Mouse (Mus musculus): Measurements from ENCODE around the gene Marcks.

Marcks gene

DNA sequence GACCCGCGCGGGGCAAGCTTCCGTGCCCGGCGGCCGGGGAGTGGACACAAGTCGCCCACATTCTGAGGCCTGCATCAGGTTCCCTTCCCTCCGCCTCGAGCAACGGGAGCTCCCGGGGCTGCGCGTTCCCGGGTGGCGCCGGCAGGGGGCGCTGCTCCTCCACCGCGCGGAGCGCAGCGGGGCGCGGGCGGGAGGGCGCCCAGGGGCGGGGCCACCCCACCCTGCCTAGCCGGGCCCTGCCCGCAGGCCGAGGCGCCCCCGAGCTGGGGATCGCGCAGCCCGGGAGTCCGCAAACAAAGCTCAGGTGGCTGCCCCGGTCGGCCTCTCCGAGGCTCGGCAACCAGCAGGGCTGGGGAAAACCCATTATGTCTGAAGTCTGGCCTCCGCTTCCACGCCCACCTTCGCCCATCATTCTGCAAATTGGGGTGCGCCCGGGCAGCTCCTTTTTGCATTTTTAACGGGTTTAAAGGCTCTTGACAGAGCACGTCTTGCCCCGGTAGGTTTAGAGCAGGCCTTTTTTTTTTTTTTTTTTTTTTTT, 1.7 kb downstream of the Marcks start:
- in situ Hi-C loops (cut with MboI, MseI), result no loop called here

DNA sequence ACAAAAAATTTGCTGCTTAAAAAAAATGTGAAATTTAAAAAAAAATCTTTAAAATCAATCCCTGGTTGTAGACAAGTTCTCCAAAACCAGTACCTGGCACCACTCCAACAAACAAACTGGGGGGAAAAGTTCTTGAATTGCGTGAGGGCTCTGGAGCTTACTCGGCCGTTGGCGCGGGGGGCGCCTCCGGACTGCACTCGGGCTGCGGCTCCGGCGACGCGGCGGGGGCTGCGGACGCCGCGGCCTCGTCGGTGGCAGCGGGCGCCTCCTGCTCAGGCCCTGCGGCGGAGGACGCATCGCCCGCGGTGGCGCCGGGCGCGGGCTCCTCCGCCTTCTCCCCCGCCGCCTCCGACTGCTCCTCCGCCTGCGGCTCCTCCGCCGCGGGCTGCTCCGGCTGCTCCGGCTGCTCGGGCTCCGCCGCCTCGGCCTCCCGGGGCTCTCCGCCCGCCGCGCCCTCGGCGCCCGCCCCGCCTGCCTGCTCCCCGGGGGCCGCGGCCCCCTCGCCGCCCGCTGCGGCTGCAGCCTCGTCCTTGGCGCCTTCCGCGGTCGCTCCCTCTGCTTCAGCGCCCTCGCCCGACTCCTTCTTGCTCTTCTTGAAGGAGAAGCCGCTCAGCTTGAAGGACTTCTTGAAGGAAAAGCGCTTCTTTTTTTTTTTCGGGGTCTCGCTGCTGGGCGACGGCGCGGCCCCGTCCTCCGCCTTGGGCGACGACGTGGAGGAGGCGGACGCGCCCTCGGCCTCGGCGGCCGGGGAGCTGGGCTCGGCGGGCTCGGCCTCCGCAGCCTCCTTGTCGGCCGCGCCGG, 2.6 kb downstream of the Marcks start:
- in situ Hi-C loops (cut with MboI, MseI), result no loop called here

DNA sequence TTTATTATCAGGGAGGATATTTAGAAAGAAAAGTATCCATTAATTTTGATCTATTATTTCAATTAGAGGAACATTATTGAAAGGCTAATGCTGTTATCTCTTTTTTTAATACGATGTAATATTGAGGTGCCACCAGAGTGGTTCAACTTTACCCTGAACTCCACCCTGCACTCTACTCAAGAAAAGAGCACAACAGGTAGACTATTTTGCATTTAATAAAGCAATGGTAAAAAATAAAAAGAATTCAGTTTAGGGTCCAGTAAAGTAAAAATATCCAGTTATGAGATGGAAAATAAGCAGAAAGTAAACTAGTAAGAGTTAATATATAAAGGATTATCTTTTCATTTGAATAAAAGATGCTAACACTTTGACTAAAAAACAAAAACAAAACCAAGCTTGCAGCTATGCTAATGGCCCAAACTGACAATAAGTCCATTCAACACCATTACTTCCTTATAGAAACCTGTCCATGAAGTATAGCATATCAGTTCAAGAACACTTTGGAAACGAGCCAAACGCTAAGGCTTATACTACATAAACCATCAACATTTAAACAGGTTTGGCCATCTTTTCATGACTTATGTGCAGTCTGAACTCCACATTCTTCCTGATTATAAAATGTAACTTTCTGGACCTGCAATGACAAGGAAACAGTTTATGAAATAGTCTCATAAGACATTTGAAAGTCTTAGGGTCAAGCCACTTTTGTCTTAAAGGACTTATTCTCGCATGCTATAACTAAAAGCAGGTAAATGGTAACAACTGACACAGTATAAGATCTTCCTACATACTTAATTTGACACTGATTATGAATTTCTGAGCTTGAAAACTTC, 4.6 kb downstream of the Marcks start:
- in situ Hi-C loops (cut with MboI, MseI), result no loop called here

DNA sequence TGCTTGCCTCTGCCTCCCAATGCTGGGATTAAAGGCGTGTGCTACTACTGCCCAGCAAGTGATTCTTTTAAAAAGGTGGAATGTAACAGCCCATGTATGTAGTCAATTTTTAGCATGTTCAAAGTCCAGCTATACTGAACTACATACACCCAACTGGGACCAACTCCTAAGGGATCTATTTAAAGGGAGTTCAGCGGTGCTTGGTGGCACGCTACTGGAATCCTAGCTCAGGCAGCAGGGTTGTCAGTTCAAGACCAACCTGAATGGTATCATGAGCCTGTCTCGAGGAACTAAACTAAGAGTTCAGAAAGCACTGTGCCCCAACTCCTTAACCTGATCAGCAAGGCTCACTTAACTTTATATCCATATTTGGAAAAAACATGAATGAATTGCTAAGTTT, 6.0 kb downstream of the Marcks start:
- in situ Hi-C loops (cut with MboI, MseI), result no loop called here

DNA sequence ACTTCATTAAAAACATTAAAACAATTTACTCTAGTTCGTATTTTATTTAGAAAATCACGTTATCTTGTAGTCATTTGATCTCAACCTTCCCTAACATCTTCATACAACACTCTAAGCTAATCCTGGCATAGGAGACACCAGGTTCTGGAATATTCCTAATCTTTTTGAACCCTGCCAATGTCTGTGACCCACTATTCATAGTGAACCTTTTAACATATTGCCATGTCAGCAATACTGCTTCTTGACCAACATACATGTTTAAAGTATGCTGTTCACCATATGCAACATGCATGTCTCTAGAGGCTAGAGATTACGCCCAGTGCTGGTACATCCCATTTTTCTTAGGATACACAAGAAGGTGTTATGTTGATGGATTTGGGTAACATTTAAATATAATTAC, 9.1 kb downstream of the Marcks start:
- in situ Hi-C loops (cut with MboI, MseI), result loop anchor here (10.0 kb wide), 1 partner anchor 865 kb away; no protein-coding TSS in a partner anchor

DNA sequence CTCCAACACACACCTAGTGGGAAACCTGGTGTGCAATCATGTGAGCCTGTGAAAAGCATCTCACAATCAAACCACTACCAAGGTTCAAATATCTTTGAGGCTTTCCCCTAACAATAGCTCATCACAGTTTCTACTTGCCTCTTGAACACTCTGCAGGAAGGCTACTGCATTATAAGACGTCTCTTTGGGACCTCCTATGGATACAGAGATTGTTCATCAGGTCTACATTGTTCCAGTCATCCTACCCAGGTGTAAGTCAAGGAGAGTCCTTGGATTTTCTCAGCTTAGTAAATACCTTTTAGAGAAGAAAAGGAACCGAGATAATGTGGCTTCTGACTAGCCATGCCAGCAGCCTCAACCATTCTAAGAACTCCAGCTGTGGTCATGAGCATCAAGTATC, 23.4 kb downstream of the Marcks start:
- in situ Hi-C loops (cut with MboI, MseI), result no loop called here

DNA sequence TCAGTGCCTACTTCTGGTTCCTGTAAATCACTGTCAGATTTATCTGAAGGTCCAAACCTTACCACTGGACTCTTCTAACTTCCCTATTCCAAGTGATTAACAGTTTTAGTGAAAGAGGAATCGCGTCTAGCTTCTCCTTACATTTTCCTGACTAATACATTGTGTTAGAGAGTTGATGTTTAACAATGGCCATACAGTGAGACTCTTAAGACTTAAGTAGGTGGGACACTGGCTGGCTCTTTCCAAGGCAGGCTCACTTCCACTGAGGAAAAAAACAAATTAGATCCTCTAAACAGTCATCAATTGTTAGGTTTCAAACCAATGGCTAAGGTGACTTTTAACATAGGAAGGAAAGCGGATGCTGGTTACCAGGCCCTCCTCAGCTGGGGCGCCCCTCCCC, 25.9 kb downstream of the Marcks start:
- in situ Hi-C loops (cut with MboI, MseI), result loop anchor here (5.0 kb wide), 1 partner anchor 689 kb away; no protein-coding TSS in a partner anchor

DNA sequence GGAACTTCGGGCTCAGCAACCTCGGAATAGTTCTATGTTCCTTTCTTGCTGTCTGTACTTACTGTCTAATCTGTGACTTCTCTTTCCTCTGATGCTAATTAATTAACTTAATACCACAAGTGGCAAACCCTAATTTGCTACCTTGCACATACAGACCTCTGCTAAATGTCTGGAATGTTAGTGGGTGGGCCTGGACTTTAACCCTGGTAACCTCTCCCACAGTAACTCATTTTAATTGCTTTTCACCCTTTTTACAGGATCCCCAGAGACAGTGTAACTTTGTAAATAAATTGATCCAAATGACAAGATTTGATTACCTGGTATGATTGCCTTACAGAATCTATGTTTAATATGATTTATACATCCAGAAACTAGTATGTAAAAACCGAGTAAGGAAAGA, 26.4 kb downstream of the Marcks start:
- in situ Hi-C loops (cut with MboI, MseI), result loop anchor here (5.0 kb wide), 1 partner anchor 690 kb away; no protein-coding TSS in a partner anchor

DNA sequence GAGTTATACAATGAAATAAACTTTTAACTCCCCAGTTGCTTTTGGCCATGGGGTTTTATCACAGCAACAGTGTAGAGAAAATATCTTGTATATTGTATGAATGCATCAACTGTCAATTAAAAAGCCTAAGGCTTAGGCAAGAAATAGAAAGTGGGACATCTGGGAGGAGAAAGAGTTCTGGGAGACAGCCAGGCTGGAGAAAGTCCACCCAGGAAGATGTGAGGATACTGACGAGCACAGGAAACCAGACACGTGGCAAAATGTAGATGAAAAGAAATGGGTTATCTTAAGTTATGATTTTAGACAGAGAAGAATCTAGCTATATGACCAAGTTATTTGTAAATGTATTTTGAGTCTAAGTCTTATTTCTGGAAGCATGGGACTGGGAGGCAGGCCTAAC, 27.3 kb downstream of the Marcks start:
- in situ Hi-C loops (cut with MboI, MseI), result loop anchor here (5.0 kb wide), 1 partner anchor 691 kb away; no protein-coding TSS in a partner anchor

DNA sequence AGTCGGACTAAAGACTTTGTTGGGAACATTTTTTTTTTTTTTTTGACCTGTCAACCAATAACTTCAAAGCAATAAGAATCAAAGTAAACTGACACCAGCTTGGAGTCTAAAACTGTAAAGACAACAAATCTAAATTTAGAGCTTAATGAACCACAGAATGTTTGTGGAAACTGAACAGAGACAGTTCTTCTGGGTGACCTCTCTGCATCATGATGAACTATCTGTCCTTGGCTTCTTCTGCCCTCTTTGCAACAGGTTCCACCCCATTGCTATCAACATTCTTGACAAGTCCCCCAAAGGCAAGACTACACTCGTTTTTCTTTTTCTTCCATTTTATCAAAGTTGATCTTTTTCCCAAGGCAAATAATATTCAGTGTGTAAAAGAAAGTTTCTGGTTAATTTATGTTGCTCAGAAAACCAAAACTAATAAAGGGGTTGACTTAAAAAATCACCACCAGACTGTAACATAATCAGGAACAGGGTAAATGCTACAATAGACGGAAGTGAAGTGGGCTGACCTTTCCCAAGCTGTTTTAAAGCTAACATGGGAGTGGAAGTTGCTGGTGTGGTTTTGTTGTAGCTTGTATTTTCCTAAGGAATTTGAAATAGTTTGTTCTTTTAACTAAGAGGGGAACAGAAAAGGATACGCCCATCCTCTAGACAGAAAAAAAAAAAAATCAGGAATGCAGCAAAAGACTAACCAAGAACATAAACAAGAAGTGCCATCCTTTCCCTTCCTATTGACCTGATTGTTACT, 31.7 kb downstream of the Marcks start:
- in situ Hi-C loops (cut with MboI, MseI), result no loop called here

DNA sequence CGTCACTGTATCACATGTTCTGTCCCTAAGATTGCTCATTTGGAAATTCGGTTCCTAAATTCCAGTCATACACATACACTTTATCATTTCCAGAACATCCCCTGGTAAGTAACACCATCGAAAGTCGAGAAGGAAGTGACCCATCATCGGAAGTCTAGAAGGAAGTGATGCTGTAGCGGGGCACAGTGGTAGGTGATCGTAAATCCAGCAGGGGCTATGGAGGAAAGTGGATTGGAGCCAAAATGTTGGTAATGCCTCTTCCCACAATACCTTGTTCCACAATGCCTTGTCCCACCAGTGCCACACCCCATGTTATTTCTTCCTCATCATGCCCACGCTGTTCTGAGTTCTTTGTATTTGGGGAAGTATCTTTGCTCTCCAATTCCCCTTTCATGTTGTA, 32.4 kb downstream of the Marcks start:
- in situ Hi-C loops (cut with MboI, MseI), result no loop called here

DNA sequence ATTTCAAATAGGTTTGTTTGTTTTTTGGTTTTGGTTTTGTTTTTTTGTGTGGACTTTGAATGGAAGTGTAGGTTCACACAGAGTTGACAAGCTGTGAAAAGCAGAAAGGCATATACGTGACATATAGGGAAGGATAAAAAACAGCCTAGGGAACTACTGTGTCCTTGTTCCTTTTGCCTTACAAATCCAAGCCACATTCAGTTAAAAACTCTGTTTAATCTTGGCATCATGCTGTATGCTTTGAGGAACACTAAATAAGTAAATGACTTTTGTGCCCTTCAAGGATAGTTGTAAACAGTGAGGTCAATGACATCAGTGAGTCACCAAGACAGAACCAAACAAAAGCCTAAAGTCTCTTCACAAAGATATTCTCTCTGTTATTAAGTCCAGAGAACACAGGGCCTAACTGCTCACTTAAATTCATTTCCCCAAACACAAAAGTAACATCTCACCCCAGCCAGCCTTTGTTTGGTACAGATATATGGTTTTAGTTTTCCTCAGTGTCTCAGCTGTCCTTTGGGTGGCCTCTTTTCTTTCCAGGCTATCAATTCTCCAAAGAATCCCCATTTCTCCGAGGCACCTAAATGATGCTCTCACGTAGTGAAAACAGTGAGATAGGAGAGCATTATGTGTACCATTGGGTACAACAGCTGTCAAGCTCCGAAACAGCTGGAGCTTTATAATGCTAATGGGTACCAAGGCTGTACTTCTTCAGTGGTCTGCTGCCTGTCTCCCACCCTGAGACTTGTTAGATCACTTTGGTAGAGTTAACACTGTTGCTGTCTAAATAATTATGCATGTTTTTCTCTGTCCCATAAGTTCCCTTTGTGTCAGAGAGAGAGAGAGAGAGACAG, 36.3 kb downstream of the Marcks start:
- in situ Hi-C loops (cut with MboI, MseI), result no loop called here

DNA sequence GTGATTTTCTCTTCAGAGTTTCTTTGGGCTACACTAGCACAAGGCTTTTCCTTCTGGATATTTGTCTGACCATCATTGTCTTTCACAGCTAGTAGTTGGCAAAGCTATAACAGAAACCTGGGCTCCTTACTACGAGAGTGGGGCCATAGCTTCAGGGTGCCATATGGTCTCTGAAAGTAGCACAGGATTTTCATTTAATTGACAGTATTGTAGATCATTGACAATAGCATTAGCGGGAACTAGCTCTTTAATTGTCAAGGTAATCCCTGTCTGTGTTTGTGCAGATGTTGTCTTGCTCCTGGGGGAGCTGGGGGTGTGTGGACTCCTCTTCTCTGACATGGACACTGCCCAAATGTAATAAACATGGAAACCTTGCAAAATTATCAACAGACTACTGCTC, 37.0 kb downstream of the Marcks start:
- in situ Hi-C loops (cut with MboI, MseI), result no loop called here

DNA sequence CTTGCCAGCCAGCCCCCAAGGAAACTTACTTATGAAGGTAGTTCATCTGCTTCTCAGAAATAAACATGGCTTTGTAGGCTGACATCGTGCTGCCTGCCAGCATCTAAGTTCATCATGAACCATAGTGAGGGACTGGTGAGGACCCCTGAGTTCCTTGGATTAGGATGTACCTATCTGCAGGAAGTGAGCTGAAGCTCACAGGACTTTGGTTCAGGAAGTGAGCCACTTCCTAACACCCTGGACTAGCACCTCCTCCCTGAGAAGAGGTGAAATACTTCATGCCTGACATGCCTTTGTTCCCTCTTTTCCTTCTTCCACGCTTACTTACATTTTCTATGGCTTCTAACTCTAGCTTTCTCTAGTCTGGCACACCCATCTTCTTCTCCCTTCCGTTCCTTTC, 42.2 kb downstream of the Marcks start:
- in situ Hi-C loops (cut with MboI, MseI), result no loop called here

DNA sequence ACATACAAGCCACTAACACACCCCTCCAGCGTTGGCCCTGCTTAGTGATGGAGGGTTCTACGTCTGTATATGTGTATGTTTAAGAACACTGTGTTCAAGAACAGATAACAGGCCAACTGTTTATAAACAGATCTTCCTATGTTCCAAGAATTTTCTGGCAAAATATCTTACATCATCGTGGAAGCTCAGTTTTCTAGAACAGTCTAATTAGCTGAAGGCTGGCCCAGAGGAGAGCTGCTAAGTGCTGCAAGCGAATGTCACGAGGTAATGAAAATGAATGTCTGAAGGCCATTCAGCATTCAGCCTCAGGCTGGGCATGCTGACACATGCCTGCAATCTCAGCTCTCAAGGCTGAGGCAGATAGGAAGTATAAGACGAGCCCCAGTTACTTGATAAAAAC, 42.9 kb downstream of the Marcks start:
- in situ Hi-C loops (cut with MboI, MseI), result no loop called here

DNA sequence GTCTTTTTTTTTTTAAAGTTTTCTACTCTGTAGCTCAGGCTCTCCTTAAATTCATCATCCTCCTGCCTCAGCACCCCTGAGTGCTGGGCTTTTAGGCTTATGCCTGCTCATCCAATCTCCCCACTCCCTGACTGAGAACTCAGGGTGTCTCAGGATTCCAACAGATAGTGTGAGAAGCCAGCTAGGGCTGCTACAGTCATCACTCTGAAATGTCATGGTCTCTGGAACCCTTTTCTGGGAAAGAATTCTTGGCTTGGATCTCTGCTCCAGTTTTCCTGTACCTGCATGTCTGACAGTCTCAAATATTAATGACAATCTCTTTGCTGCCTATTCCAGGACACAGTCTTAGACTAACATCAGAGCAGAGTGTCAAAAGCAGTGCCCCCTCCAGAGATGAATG, 45.4 kb downstream of the Marcks start:
- in situ Hi-C loops (cut with MboI, MseI), result no loop called here

DNA sequence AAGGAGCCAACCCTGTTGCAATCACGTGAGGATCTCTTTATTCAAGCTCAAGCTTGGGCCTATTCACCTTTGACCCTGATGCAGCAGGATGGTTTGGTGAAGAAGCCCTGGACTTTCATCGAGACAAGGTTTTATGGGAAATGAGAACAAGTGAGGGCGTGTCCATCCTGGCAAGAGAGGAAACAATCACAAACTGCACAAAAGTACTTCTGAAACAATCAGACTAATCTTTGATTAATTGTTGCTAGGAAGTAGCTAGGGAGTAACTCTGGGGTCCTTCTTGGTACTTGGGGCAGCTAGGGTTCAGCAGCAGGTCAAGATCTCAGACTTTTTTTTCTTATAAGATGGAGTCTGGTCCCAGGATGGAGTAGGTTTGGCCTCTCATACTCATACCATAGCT, 48.3 kb downstream of the Marcks start:
- in situ Hi-C loops (cut with MboI, MseI), result no loop called here

DNA sequence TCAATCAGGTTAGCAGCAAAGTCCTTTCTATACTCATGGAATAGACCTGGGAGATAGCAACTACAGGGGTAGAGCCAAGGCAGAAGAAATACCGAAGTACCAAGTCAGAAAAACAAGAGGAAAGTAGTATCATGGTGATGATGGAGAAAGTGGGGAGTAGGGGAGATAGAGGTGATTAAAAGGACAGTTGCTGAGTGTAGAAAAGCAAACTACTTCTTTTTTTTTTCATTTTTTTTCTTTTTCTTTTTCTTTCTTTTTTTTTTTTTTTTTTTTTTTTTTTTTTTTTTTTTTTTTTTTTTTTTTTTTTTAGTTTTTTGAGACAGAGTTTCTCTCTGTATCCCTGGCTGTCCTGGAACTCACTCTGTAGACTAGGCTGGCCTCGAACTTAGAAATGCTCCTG, 54.6 kb downstream of the Marcks start:
- in situ Hi-C loops (cut with MboI, MseI), result loop anchor here (10.0 kb wide), 1 partner anchor 1741 kb away; the partner anchor contains the start of gene Rfpl4b
